Mouse (Mus musculus) midbrain, embryonic 14.5 days (tissue): ENCODE results near the gene Dctn5. TPM values are rescaled to one million over a fixed set of nuclear protein-coding genes. Genes with fewer than 3 reads are reported as not detected.

Experiments used
- ATAC-seq: fragments of 200-750 bp; cut with Nextera tagmentation; 2 replicates; pipeline ENCODE4 v1.8.0; 2017; ENCODE audit warnings: moderate number of reproducible peaks, moderate library complexity; ENCODE audit not compliant: low FRiP score, low TSS enrichment
- DNase-seq: peaks from one replicate; pipeline ENCODE4 v3.0.0-alpha.2; 2015
- H3K27ac ChIP-seq: fragments of 300-500 bp; sonication (generic); replicated peaks from 2 replicates; pipeline ENCODE4 v1.5.1; 2014; ENCODE audit warnings: mild to moderate bottlenecking, low read depth, low read length, moderate library complexity
- H3K27me3 ChIP-seq: fragments of 300-500 bp; sonication (generic); 2 replicates; pipeline ENCODE4 v1.6.1; 2014; ENCODE audit warnings: low read length, control low read depth, mixed read lengths; ENCODE audit not compliant: control insufficient read depth, insufficient read depth
- H3K36me3 ChIP-seq: fragments of 300-500 bp; sonication (generic); 2 replicates; pipeline ENCODE4 v1.6.1; 2014; ENCODE audit warnings: low read length, control low read depth; ENCODE audit not compliant: control insufficient read depth, insufficient read depth
- H3K4me1 ChIP-seq: fragments of 300-500 bp; sonication (generic); 2 replicates; pipeline ENCODE4 v1.6.1; 2014; ENCODE audit warnings: mild to moderate bottlenecking, antibody characterized with exemption, low read length, control low read depth; ENCODE audit not compliant: control insufficient read depth, insufficient read depth
- H3K4me2 ChIP-seq: fragments of 300-500 bp; sonication (generic); 2 replicates; pipeline ENCODE4 v1.6.1; 2014; ENCODE audit warnings: mild to moderate bottlenecking, low read length, moderate library complexity
- H3K4me3 ChIP-seq: fragments of 300-500 bp; sonication (generic); replicated peaks from 2 replicates; pipeline ENCODE4 v1.5.1; 2014; ENCODE audit warnings: low read depth, low read length
- H3K9ac ChIP-seq: fragments of 300-500 bp; sonication (generic); replicated peaks from 2 replicates; pipeline ENCODE4 v1.6.1; 2014; ENCODE audit warnings: mild to moderate bottlenecking, low read length, moderate library complexity
- H3K9me3 ChIP-seq: fragments of 300-500 bp; sonication (generic); 2 replicates; pipeline ENCODE4 v1.6.1; 2016; ENCODE audit warnings: low read length, control low read depth, mixed read lengths; ENCODE audit not compliant: control insufficient read depth
- WGBS: fragments of 180-500 bp; shearing (Covaris S2); extraction: QIAGEN DNeasy Blood & Tissue Kit; methylation state at CpG from one replicate; pipeline ENCODE4 v1.1.7; 2014; 5-methylcytosine and 5-hydroxymethylcytosine counted together
- polyA plus RNA-seq: library from polyadenylated mRNA; unstranded; fragments of >200 nt; fragmentation: Nextera tagmentation; extraction: Ambion mirVana; gene quantifications from 2 replicates; pipeline ENCODE4 v1.2.1, GENCODE M21; 2014

Gene Dctn5
- polyA plus RNA-seq, 1 experiment from 2014 or later: 167 TPM

DNA sequence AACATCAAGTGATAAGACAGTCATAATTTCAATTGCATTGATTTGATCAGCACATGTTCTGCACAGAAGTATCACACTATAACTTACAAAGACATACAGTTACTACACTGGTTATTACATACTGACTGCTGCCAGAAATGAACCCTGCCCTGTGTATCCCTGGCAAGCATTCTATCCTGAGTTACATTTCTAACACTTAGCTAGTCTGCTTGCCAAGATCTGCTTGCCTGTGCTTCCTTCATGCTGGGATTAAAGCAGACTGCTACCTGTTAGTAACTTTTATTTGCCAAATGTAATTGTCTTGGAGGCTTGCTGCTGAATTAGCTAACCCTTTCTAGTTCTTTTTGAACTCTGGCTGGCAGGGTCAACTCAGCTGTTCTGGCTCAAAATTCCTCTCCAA lies 8.2 kb downstream of the Dctn5 start:
- peaks cover 92% of the 10 kb centered on the region for H3K36me3 ChIP-seq
- DNase-seq (no peak), ATAC-seq (no peak)
- no peaks in the 10 kb centered on the region for H3K9me3 ChIP-seq
- H3K27ac ChIP-seq: no peak overlapping the region
- H3K4me2 ChIP-seq: no peak overlapping the region
- H3K4me1 ChIP-seq: no peaks in the 10 kb centered on the region
- no peaks in the 10 kb centered on the region for H3K27me3 ChIP-seq
- H3K4me3 ChIP-seq: no peak overlapping the region
- H3K9ac ChIP-seq: no peak overlapping the region

DNA sequence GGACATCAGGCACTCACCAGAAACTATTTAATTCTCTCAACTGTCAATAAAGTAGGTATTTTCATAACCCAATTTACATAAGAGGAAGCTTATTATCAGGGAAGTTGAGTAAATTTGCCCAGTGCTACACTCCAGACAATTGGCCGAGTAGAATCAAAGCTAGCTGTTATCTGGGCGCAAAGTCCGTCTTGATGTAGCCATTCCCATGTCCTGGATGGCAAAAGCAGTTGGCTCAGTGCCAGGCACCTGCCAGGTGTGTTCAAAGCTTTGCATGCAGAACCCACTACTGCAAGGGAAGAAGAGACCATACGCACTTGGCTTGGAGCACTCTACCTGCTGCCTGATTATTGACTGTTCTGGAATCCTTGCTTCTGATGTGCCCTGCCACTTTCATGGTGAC lies 19.6 kb downstream of the Dctn5 start:
- Histone ChIP-seq H3K4me3 (no peak overlapping the region), H3K9me3 (no peaks in the 10 kb centered on the region), H3K27me3 (no peaks in the 10 kb centered on the region), H3K4me1 (no peaks in the 10 kb centered on the region), H3K9ac (no peak overlapping the region), H3K4me2 (no peak overlapping the region), H3K27ac (no peak overlapping the region), H3K36me3 (peaks cover 19% of the 10 kb centered on the region)
- no peak for ATAC-seq
- WGBS: 91% methylated on average over 4 of the region's 4 CpGs
- no peak for DNase-seq

DNA sequence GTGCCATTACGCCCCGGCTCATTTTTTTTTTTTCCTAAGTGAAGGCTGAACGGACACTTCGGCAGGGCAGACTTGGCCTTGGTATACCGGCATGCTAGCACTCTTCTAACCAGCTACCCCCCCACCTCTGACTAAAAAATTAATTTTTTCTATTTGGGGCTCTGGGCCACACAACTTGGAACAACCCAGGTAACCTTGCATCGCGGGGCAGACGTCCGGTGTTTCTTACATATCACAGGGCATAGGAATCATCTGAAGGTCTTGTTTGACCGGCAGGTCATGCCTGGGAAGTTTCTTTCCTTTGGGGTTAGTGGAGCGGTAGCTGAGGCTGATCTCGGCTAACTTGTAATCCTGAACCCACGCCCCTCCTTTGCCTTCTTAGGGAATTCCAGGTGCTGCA lies 25.6 kb downstream of the Dctn5 start:
- peak overlapping the region; percentile 78 for H3K4me2 ChIP-seq
- no peaks in the 10 kb centered on the region for H3K9me3 ChIP-seq
- 0 out of 2 replicates have a peak overlapping the region, but pooled peaks have one; percentile 55 for H3K27ac ChIP-seq
- WGBS: 3% methylated on average over 13 of the region's 13 CpGs
- no peaks in the 10 kb centered on the region for H3K36me3 ChIP-seq
- ATAC-seq (no peak), DNase-seq (no peak)
- peak overlapping the region; percentile 63 for H3K4me3 ChIP-seq
- peaks cover 18% of the 10 kb centered on the region for H3K4me1 ChIP-seq
- no peaks in the 10 kb centered on the region for H3K27me3 ChIP-seq
- peak overlapping the region; percentile 44 for H3K9ac ChIP-seq

DNA sequence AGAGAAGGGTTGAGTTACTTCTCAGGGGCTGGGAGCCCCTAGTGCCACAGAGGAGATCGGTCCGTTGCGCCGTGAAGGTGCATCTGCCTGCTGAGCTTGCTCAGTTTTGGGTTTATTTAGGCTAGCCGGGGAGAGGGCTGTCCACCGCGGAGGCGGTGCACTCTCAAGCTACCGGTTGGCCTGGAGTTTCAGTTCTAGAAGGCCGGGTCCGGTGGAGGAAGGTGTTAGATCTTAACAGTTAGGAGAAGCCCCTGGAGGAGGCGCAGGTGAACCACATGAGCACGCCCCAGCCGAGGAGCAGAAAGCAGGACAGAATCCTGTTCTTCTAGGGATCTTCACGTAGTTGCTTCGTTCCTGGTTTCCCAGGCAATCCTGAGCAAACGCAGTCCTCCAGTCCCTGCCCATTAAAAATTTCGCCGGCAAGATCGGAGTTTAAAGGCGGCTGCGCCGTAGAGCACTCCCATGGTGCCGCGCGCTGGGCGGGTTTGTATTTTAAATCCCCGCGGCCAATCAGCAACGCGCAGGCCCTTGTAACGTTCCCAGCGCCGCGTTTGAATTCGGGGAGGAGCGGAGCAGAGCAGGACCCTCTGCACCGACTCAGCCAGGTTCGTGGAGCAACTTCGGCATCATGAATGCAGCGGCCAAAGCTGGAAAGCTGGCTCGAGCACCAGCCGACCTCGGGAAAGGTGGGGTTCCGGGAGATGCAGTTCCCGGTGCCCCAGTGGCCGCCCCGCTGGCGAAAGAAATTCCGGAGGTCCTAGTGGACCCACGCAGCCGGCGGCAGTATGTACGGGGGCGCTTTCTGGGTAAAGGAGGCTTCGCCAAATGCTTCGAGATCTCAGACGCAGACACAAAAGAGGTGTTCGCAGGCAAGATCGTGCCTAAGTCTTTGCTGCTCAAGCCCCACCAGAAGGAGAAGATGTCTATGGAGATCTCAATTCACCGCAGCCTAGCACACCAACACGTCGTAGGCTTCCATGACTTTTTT lies 26.4 kb downstream of the Dctn5 start, which contains the start of gene Plk1:
Gene Plk1, plus strand, starts transcription at position 525 of the 988 bp plus-strand sequence.
- H3K9me3 ChIP-seq: no peaks in the 10 kb centered on the region
- H3K4me1 ChIP-seq: peaks cover 18% of the 10 kb centered on the region
- H3K36me3 ChIP-seq: no peaks in the 10 kb centered on the region
- H3K4me3 ChIP-seq: peak within 1 kb of the TSS; percentile 63
- H3K27ac ChIP-seq: peak within 1 kb of the TSS; percentile 55; the same call in 1 of the 2 replicates
- H3K27me3 ChIP-seq: no peaks in the 10 kb centered on the region
- peak within 1 kb of the TSS; percentile 78 for H3K4me2 ChIP-seq
- peak; percentile 93 for ATAC-seq
- WGBS: under 1% methylated on average over 63 of the region's 63 CpGs
- peak; percentile 95 for DNase-seq
- peak within 1 kb of the TSS; percentile 44 for H3K9ac ChIP-seq

DNA sequence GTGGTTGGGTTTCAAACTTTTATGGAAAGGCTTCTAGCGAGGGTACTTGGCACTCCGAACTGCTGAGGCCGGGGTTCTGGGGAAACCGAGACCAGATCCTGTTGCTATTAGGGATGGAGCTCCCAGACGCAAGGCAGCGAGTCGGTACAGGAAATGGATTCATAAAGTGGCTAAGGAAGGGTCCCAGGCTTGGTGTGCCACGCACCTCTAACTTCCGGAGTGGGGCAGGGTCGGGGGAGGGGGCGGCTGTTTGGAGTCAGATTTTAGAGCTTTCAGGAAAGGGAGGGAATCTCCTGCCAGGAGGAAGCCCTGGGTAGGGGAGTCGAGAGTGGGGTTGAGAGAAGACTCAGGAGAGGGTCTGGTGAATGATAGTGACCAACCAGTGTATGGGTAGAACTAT lies 27.2 kb downstream of the Dctn5 start:
- Histone ChIP-seq H3K9me3 (no peaks in the 10 kb centered on the region), H3K9ac (peak overlapping the region; percentile 37; the same call in 1 of the 2 replicates), H3K4me3 (peak overlapping the region; percentile 63), H3K4me2 (peak overlapping the region; percentile 78), H3K36me3 (peaks cover 4% of the 10 kb centered on the region; the same call in 1 of the 2 replicates), H3K27me3 (no peaks in the 10 kb centered on the region), H3K4me1 (peaks cover 18% of the 10 kb centered on the region), H3K27ac (no peak overlapping the region)
- no peak for ATAC-seq
- WGBS: under 1% methylated on average over 12 of the region's 12 CpGs
- DNase-seq: no peak

DNA sequence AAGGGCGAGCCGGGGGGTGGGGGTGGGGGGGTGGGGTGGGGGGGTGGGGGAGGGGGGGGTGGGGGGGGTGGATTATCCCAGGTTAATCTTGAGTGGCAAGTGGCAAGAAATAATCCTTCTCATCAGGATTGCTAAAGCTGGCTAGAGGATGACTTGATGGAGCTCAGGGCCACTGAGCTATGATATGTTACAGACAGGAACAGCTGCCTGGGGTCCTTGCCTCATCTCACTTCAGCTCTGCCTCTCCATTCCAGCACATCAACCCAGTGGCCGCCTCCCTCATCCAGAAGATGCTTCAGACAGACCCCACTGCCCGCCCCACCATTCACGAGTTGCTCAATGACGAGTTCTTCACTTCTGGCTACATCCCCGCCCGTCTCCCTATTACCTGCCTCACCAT lies 30.9 kb downstream of the Dctn5 start:
- no peaks in the 10 kb centered on the region for H3K9me3 ChIP-seq
- no peak overlapping the region for H3K27ac ChIP-seq
- peaks cover 23% of the 10 kb centered on the region; the same call in 1 of the 2 replicates for H3K36me3 ChIP-seq
- 90% methylated on average over 8 of the region's 8 CpGs for WGBS
- no peak overlapping the region for H3K4me2 ChIP-seq
- peaks cover 12% of the 10 kb centered on the region; the same call in 1 of the 2 replicates for H3K4me1 ChIP-seq
- no peak for DNase-seq
- ATAC-seq: no peak
- H3K27me3 ChIP-seq: no peaks in the 10 kb centered on the region
- H3K4me3 ChIP-seq: no peak overlapping the region
- H3K9ac ChIP-seq: no peak overlapping the region

DNA sequence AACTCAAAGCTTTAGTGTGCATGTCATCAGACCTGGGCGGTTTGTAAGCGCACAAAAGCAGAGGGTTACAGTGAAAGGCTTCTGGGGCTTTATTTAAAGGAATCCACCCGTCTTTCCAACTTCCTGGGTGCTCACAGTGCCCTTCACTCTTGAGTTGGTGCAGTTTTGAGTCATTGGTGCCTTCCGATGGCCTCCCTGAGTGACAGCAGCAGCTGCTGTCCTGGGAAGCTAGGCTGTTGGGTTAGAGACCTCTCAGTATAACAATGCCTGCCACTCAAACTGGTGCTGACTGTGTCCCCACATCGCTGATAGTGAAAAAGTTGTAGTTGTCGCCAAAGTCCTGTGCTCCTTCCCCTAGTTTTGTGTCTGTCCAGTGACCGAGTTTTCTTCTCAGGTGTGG lies 34.4 kb downstream of the Dctn5 start:
- no peaks in the 10 kb centered on the region for H3K9me3 ChIP-seq
- no peak overlapping the region for H3K4me3 ChIP-seq
- 92% methylated on average over 7 of the region's 7 CpGs for WGBS
- H3K4me1 ChIP-seq: no peaks in the 10 kb centered on the region
- no peak for DNase-seq
- H3K9ac ChIP-seq: no peak overlapping the region
- peaks cover 34% of the 10 kb centered on the region; the same call in 1 of the 2 replicates for H3K36me3 ChIP-seq
- no peak for ATAC-seq
- no peak overlapping the region for H3K27ac ChIP-seq
- H3K27me3 ChIP-seq: no peaks in the 10 kb centered on the region
- H3K4me2 ChIP-seq: no peak overlapping the region

DNA sequence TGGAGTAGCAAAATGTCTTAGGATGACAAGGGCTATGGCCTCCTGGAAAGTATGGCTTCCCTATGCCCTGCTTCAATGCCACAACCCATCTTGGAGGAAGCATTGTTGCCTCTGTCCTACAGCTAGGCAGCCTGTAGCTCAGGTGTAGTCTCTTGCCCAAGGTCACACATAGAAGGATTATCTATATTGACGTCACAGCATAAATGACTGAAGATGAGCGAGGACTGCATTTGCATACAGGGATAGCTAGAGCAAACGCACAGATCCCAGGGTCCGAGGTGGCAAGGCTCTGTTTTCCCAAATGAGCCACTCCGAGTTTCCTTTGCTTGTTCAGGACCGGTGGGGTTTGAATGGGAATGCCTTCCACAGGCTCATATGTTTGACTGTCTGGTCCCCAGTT lies 37.9 kb downstream of the Dctn5 start:
- Histone ChIP-seq H3K4me1 (no peaks in the 10 kb centered on the region), H3K36me3 (peaks cover 30% of the 10 kb centered on the region; the same call in 1 of the 2 replicates), H3K27me3 (no peaks in the 10 kb centered on the region), H3K4me3 (no peak overlapping the region), H3K9me3 (no peaks in the 10 kb centered on the region), H3K9ac (no peak overlapping the region), H3K4me2 (no peak overlapping the region), H3K27ac (no peak overlapping the region)
- 80% methylated on average over 6 of the region's 6 CpGs for WGBS
- DNase-seq: no peak
- ATAC-seq: no peak
